Mouse (Mus musculus): Measurements from ENCODE around the gene Als2cr12. TPM values are rescaled to one million over a fixed set of nuclear protein-coding genes. Genes with fewer than 3 reads are reported as not detected.
"Not testable (repeated sequence)": the region's sequence is repeated elsewhere in the genome, so short reads cannot be mapped to it uniquely, and the experiment has no call there.

Als2cr12 gene
- not detected in 2 replicates for polyA plus RNA-seq (2015; fragmentation: Nextera tagmentation; extraction: Ambion mirVana)

DNA sequence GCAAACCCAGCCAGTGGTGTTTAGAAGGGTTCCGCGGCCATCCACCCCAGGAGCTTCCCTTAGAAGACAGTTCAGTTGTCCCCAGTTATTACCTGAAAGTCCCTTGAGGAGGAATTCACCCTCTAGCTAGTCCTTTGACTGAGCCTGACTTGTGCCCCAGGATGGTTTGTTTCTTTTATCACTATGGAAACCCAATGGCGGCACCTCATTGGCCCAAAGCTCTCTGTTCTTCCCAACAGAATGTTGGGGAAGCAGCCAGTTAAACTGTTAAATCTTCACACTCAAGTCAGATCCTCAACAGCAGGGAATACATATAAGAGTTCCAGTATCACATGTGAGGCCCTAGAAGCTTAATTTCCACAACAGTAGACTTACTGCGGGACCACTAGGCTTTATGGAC lies at the start of gene Als2cr12:
Als2cr12 (minus strand) TSS at position 180 of the 400 bp plus-strand sequence.
- H3K4me3 ChIP-seq (replicated peaks); H3K9ac ChIP-seq; ATAC-seq (replicated peaks; ENCODE audit: low FRiP score); H3K4me2 ChIP-seq; H3K27me3 ChIP-seq; H3K4me1 ChIP-seq; H3K36me3 ChIP-seq; H3K9me3 ChIP-seq (replicated peaks); H3K27ac ChIP-seq: not testable (repeated sequence)
- 89% methylated on average over 4 of the region's 4 CpGs for WGBS

DNA sequence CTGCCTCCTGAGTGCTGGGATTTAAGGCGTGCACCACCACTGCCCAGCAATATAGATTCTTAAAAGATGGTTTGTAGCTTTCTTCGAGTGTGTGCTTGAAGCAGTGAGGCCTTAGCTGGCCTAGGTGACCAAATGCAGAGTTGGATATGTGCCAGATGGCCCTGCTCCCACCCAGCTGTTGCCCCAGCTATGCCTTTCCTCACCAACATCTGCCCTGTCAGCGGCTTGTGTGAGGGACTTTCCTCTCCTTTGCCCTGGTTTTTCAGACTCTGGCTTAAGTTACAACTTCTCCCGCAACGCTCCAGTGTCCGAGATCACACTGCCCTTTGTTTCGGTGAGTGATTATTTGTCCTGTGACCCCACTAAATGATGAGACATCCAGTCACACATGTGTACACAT lies 48.9 kb upstream of the Als2cr12 start:
- no peaks in the 10 kb centered on the region for H3K27me3 ChIP-seq
- peaks cover 97% of the 10 kb centered on the region for H3K36me3 ChIP-seq
- no peaks in the 10 kb centered on the region for H3K4me1 ChIP-seq
- 67% methylated on average over 7 of the region's 7 CpGs for WGBS
- no peak overlapping the region for H3K27ac ChIP-seq
- H3K9ac ChIP-seq, result no peak overlapping the region
- no peak overlapping the region for H3K4me3 ChIP-seq (replicated peaks)
- no peak for ATAC-seq (replicated peaks; ENCODE audit: low FRiP score)
- H3K4me2 ChIP-seq, result no peak overlapping the region
- no peaks in the 10 kb centered on the region for H3K9me3 ChIP-seq (replicated peaks)

DNA sequence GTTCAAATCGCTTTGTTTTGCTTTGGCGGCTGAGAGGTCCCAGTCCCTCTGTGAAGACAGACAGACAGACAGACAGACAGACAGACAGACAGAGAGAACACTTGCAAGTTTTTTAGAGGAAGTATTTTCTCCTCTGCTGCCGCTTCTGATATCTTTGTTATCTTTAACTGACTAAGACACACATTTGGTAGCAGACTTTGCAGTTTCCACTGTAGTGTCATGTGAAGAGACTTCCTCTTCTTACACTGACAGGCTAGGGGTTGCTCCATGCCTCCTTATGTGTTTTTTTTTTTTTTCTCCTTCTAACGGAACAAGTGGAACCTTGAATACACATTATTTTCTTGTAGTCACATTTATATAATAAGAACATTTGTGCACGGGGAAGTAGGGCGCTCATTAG lies 47.5 kb upstream of the Als2cr12 start:
- peaks cover 95% of the 10 kb centered on the region for H3K36me3 ChIP-seq
- no peaks in the 10 kb centered on the region for H3K9me3 ChIP-seq (replicated peaks)
- no peak overlapping the region for H3K27ac ChIP-seq
- H3K4me2 ChIP-seq, result no peak overlapping the region
- no peak overlapping the region for H3K4me3 ChIP-seq (replicated peaks)
- H3K27me3 ChIP-seq, result no peaks in the 10 kb centered on the region
- WGBS, result 92% methylated on average over 6 of the region's 6 CpGs
- no peak for ATAC-seq (replicated peaks; ENCODE audit: low FRiP score)
- H3K4me1 ChIP-seq, result no peaks in the 10 kb centered on the region
- no peak overlapping the region for H3K9ac ChIP-seq

DNA sequence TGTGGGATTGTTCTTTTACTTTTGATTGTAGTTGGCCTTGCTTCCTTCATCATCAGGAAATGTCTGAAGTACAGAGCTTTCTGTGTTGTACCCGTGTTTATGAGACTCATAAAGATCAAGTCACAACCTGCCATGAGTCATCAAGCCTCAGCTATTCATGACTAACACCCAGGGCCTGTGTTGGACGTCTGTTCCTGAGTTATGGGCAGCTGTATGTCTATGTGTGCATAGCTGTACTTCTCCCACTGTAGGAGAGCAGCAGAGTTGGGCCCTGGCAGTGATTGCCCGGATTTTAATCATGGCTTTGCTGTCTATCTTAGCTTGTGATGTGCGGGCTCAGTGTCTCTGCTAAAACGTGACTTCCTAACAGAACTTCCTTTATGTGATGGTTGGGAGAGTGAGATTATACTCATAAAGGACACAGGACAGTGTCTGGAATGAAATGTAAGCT lies 46.8 kb upstream of the Als2cr12 start:
- H3K36me3 ChIP-seq, result peaks cover 94% of the 10 kb centered on the region

DNA sequence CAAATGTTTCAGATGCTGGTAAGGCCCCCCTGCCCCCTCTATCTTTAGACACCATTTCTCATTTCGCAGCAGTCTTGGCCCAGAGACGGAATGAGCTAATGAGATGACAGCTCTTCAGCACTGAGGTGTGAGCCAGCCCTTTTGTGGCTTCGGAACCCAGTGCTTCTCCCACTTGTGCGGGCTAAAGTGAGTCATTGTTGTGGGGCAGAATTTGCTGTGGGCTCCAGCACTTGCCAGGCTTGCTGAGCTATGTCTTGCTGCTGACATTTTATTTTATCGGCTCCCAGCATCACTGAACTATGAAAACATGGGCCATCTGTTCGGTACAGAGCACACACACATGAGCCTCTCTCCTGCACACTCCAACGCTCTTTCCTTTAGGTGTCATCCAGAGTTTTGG lies 43.7 kb upstream of the Als2cr12 start:
- no peak overlapping the region for H3K4me2 ChIP-seq
- H3K9ac ChIP-seq, result no peak overlapping the region
- no peak overlapping the region for H3K27ac ChIP-seq
- no peak for ATAC-seq (replicated peaks; ENCODE audit: low FRiP score)
- H3K27me3 ChIP-seq, result no peaks in the 10 kb centered on the region
- peaks cover 95% of the 10 kb centered on the region for H3K36me3 ChIP-seq
- H3K4me1 ChIP-seq, result no peaks in the 10 kb centered on the region
- no peak overlapping the region for H3K4me3 ChIP-seq (replicated peaks)
- no peaks in the 10 kb centered on the region for H3K9me3 ChIP-seq (replicated peaks)
- WGBS, result 88% methylated on average over 7 of the region's 7 CpGs

More for the DNA sequence above, 46.8 kb upstream of the Als2cr12 start:
- Histone ChIP-seq H3K4me1 (no peaks in the 10 kb centered on the region), H3K4me2 (no peak overlapping the region), H3K27ac (no peak overlapping the region), H3K9me3 (replicated peaks) (no peaks in the 10 kb centered on the region), H3K4me3 (replicated peaks) (no peak overlapping the region), H3K27me3 (no peaks in the 10 kb centered on the region), H3K9ac (no peak overlapping the region)
- ATAC-seq (replicated peaks; ENCODE audit: low FRiP score), result no peak
- 73% methylated on average over 5 of the region's 5 CpGs for WGBS

DNA sequence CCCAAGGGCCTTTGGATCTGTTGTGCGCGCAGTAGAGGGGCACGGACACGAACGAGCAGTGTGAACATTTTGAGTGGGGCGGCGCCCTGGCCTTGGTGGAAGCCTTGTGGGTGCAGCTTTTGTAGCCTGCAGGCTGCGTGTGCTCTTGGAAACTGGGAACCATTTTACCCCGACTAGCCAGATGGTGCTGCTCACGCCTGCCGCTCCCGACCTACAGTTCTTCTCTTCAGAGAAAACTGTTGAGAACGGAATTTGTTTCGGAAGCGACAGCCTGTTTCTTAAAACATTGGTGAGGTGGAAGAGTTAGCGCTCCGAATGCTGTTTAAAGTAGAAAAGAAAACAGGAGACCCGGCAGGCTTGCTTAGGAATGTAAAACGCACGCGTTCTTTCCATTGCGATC lies 41.2 kb upstream of the Als2cr12 start:
- H3K9me3 ChIP-seq (replicated peaks), result no peaks in the 10 kb centered on the region
- peaks cover 87% of the 10 kb centered on the region for H3K36me3 ChIP-seq
- H3K27me3 ChIP-seq, result no peaks in the 10 kb centered on the region
- no peak overlapping the region for H3K4me2 ChIP-seq
- 93% methylated on average over 22 of the region's 22 CpGs for WGBS
- no peak overlapping the region for H3K9ac ChIP-seq
- no peak overlapping the region for H3K27ac ChIP-seq
- no peaks in the 10 kb centered on the region for H3K4me1 ChIP-seq
- no peak overlapping the region for H3K4me3 ChIP-seq (replicated peaks)
- ATAC-seq (replicated peaks; ENCODE audit: low FRiP score), result no peak

DNA sequence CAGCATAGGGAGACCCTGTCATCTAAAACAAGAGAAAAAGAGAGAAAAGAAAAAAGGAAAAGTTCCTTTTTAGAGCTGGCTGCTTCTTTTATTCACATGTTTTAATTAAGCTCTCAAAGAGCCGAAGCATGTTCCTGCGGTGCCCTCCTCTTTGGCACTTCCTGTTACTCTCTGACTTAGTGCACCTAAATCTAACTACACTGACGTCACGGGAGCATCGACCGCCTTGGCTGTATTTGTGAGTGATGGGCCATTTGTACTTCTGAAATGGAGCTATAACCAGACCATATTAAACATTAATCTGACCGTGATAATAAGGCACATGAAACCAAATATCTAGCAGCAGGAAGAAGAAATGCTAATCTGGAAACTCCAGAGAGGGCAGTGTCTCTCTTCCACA lies 40.2 kb upstream of the Als2cr12 start:
- Histone ChIP-seq H3K9me3 (replicated peaks) (no peaks in the 10 kb centered on the region), H3K9ac (no peak overlapping the region), H3K4me1 (no peaks in the 10 kb centered on the region), H3K36me3 (peaks cover 87% of the 10 kb centered on the region), H3K27ac (0 out of 2 replicates have a peak overlapping the region, but pooled peaks have one; percentile 41), H3K4me2 (no peak overlapping the region), H3K4me3 (replicated peaks) (no peak overlapping the region), H3K27me3 (no peaks in the 10 kb centered on the region)
- WGBS, result 80% methylated on average over 7 of the region's 7 CpGs
- ATAC-seq (replicated peaks; ENCODE audit: low FRiP score), result no peak

DNA sequence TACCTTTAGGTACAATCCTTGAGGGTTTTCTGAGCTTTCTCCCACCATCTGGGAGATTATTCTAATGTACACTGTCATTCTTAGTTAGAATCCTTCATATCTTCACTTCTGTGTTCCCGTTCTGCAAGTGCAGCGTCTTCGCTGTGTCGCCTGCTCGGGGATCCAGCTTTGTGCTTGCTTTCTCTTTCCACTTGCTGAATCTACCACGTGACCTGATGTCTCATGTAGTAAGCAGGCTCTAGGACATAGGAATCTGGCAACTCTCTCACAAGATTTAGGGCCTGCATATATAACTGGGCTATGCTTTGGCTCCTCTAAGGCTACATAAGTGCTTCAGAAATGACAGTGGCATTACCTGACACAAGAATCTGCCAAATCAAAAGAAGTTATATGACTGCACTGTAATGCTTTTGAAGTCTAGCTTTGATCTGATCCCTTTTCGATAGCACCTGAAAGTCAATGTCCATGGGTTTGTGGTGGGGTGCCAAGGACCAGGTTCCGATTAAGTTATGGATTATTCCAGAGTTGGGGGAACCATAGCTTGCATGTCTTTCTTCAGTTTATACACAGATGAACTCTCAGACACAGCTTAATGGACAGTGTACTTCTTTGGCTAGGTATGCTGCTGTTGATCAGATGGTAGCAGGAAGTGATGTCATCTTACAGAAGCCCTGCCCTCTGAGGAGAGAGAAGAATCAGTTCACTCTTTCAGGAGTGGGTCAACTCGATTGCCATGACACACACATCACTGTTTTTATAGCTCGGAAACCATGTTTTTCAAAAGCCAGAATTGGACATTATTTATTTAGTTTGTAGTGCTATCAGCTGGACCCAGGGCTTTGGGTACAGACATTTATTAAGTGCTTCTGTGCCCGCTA lies 38.5 kb upstream of the Als2cr12 start:
- H3K27ac ChIP-seq, result peak overlapping the region; percentile 70
- 93% methylated on average over 11 of the region's 11 CpGs for WGBS
- H3K9ac ChIP-seq, result no peak overlapping the region
- no peaks in the 10 kb centered on the region for H3K9me3 ChIP-seq (replicated peaks)
- no peaks in the 10 kb centered on the region for H3K27me3 ChIP-seq
- no peak overlapping the region for H3K4me2 ChIP-seq
- H3K4me3 ChIP-seq (replicated peaks), result no peak overlapping the region
- H3K4me1 ChIP-seq, result no peaks in the 10 kb centered on the region
- ATAC-seq (replicated peaks; ENCODE audit: low FRiP score), result no peak
- H3K36me3 ChIP-seq, result peaks cover 84% of the 10 kb centered on the region

DNA sequence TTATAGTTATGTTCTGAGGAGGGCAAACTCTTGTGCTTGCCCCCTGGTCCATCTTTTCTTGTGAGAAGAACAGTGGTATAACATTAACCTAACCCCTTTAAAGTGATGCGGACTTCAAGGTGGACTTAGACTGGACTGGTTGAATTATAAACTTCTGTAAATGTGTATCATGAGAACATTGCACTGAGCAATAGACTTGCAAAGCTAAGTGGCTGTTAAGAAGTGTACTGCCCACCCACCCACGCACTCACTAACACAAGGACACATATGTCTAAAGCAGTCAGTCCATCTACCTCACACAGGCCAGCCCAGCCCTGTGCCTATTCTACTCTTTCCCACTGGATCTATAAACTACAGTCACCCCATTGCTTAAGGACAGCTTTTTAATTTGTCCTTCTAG lies 37.8 kb upstream of the Als2cr12 start:
- ATAC-seq (replicated peaks; ENCODE audit: low FRiP score), result peak; percentile 71
- Histone ChIP-seq H3K9ac (no peak overlapping the region), H3K27me3 (no peaks in the 10 kb centered on the region), H3K9me3 (replicated peaks) (no peaks in the 10 kb centered on the region), H3K4me1 (no peaks in the 10 kb centered on the region), H3K4me2 (no peak overlapping the region), H3K36me3 (peaks cover 86% of the 10 kb centered on the region), H3K4me3 (replicated peaks) (no peak overlapping the region), H3K27ac (peak overlapping the region; percentile 70)
- WGBS, result 89% methylated on average over 2 of the region's 2 CpGs

DNA sequence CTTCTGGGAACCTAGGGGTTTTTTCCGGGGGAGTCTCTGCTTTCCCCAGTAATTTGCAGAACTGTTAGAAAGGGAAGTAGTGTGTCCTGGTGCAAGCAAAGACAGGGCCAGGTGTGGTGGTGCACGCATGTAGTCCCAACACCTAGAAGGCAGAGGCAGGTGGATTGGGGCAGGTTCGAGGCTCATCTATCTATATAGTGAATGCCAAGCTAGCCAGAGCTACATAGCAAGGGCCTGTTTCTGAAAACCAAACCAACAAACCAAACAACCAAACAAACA lies 32.7 kb upstream of the Als2cr12 start:
- Histone ChIP-seq H3K27ac (no peak overlapping the region), H3K36me3 (peaks cover 65% of the 10 kb centered on the region), H3K4me2 (no peak overlapping the region), H3K4me3 (replicated peaks) (no peak overlapping the region), H3K9ac (no peak overlapping the region), H3K27me3 (no peaks in the 10 kb centered on the region), H3K4me1 (peaks cover 12% of the 10 kb centered on the region), H3K9me3 (replicated peaks) (no peaks in the 10 kb centered on the region)
- WGBS, result 93% methylated on average over 3 of the region's 3 CpGs
- no peak for ATAC-seq (replicated peaks; ENCODE audit: low FRiP score)

DNA sequence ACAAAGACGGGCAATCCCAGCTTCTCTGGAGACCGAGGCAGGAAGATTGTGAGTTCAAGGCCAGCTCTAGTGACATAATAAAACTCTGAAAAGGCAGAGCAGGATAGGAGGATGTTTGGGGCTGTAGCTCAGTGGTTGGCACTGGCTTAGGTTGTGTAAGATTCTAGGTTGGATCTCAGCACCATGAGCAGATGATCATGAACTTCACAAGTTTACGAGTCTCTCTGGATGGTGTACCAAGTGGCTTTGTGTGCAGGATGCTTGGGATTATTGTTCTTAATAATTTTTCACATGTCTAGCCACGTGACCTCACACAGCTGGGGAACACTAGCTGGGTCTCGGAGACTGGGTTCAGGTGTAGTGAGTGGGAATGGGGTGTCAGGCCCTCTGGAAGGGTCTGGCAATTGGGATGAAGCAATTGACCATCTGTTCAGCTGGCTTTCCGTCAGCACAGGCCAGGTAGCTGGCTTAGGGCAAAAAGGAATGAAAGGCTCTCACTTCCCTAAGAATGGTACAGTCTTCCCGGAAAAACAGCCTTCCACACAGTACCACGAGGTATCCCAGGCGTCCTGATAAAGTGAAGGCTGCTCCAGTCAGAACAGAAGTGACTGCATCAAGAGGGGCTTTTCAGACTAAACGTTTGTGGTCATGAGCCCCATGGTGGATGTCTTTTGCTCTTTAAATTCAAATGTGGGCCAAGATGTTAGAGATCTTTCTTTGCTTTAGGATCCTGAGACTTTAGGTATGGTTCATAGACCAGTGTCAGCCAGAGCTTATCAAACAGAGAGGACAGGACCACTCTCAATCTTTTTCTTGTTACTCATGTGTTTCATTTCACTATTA lies 32.2 kb upstream of the Als2cr12 start:
- peaks cover 60% of the 10 kb centered on the region for H3K36me3 ChIP-seq
- H3K27ac ChIP-seq, result no peak overlapping the region

DNA sequence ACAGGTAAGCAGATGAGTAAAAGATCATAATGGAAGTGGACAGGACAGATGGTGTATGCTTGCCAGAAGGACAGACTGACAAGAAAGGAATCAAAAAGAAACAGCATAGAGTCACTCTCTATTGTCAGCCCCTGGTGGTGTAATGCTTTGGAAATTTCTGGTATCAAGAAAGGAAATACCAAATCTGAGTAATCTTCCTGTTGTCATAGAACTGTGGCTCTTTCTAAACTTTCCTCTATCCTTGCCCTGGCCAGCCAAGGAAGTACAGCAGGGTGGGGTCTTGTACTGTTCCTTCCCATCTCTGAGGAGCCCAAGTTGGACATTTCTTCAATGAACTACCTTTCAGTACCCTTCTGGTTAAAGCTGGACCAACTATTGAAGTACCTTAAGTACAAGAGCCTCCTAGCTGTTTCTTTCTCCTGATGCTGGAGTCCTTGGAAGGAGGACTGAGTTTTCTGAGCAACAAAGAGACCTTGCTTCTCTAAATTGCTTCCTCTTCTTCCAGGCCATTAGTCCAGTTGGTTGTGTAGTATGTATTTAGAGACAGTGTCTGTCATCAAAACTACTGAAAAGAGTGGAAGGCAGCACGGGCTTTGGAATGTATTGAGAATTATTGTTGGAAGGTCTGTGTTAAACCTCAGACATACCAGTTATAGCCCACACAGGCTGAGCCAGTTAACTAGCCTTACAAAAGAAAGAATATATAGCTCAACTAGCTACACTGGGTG lies 31.4 kb upstream of the Als2cr12 start:
- Histone ChIP-seq H3K36me3 (peaks cover 68% of the 10 kb centered on the region), H3K4me2 (no peak overlapping the region), H3K9ac (no peak overlapping the region), H3K4me3 (replicated peaks) (no peak overlapping the region), H3K27me3 (no peaks in the 10 kb centered on the region), H3K27ac (0 out of 2 replicates have a peak overlapping the region, but pooled peaks have one; percentile 29), H3K9me3 (replicated peaks) (no peaks in the 10 kb centered on the region), H3K4me1 (peaks cover 19% of the 10 kb centered on the region)
- WGBS, result 92% methylated on average over 1 of the region's 1 CpGs
- no peak for ATAC-seq (replicated peaks; ENCODE audit: low FRiP score)

More for the DNA sequence above, 32.2 kb upstream of the Als2cr12 start:
- 92% methylated on average over 10 of the region's 10 CpGs for WGBS
- Histone ChIP-seq H3K9me3 (replicated peaks) (no peaks in the 10 kb centered on the region), H3K9ac (no peak overlapping the region), H3K27me3 (no peaks in the 10 kb centered on the region), H3K4me2 (no peak overlapping the region), H3K4me1 (peaks cover 18% of the 10 kb centered on the region), H3K4me3 (replicated peaks) (no peak overlapping the region)
- no peak for ATAC-seq (replicated peaks; ENCODE audit: low FRiP score)

Measured in kidney, embryonic 15.5 days (tissue).